13 mouse cellular contexts compared by ENCODE assay signal in the genomic region with DNA sequence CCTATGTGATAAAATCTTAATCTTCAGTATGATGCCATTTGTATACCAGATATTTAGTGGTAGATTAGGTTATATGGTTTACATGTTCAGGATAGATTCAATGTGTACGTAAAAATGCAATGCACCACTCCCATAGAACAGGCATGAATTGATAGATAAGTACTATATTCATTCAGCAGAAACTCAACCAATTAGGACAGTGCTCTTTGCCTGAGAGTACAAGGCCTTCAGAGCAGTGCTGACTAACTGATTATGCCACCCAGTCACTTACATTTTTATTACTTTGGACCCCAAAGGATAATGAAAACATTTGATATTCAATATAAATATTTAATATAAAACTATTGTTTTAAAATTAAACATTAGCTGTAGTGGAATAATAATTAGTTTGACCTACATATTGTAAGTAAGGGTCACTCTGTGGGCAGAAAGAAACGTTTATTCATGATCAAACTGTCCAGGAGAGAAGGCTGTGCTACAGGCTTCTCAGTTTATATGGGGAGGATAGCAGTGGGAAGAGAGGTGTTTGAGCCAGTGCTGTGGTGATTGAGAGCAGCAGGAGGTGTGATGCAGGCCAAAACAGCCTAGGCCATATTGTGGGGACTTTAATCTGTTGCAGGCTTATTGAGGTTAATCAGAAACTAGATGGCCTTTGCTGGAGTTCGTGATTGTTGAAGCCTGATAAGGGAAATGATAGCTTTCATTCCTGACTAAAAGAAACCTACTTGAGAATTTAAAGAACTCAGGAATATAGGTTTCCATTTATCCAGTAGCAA.
"Had no signal": no experiment of that assay in that cellular context is flagged by ENCODE, and none has a peak within 500 bp of the region (broad histone marks: within the 10 kb centered on the region; RNA-seq: fewer than 3 reads in every experiment).

No protein-coding gene starts in this region.

- H3K4me2 ChIP-seq: kidney, embryonic 15.5 days; liver, embryonic 12.5 days; liver, embryonic 15.5 days; lung, embryonic 15.5 days; midbrain, embryonic 11.5 days had no signal

- H3K27me3 ChIP-seq: kidney, embryonic 15.5 days; liver, embryonic 12.5 days; liver, embryonic 15.5 days; lung, embryonic 15.5 days had no signal

- H3K27ac ChIP-seq: kidney, embryonic 15.5 days; liver, embryonic 12.5 days; liver, embryonic 15.5 days; lung, embryonic 15.5 days had no signal

- DNase-seq: kidney, adult 11 months; kidney, postnatal 10 days; lung, adult 18-20 months; lung, postnatal 10 days; lung, postnatal 4 days; midbrain, embryonic 14.5 days; thymus, adult 18-20 months; thymus, postnatal 36 days had no signal

- H3K9ac ChIP-seq: kidney, embryonic 15.5 days; liver, embryonic 12.5 days; liver, embryonic 15.5 days; lung, embryonic 15.5 days had no signal

- ATAC-seq: liver, embryonic 12.5 days had no signal

- H3K4me3 ChIP-seq: kidney, embryonic 15.5 days; liver, embryonic 12.5 days; liver, embryonic 15.5 days; lung, embryonic 15.5 days had no signal

- H3K36me3 ChIP-seq: kidney, embryonic 15.5 days; liver, embryonic 12.5 days; liver, embryonic 15.5 days; lung, embryonic 15.5 days had no signal

- H3K4me1 ChIP-seq: kidney, embryonic 15.5 days; liver, embryonic 12.5 days; liver, embryonic 15.5 days; lung, embryonic 15.5 days had no signal

- H3K9me3 ChIP-seq: kidney, embryonic 15.5 days; liver, embryonic 12.5 days; liver, embryonic 15.5 days; lung, embryonic 15.5 days had no signal
